Mouse (Mus musculus) ES-E14 (cell line): ENCODE measurements at regions not wholly inside any gene's neighbourhood (a gene's known extent, or its start where the extent isn't known, plus 50 kb on each side); places are given as distances from the start of the nearest gene placed in this dataset.
A peak's percentile ranks its signal among the peaks of the same experiment; 100 is the strongest.

Experiments used
- DNase-seq: peaks from one replicate; pipeline ENCODE4 v3.0.0-alpha.2; 2013; ENCODE audit warnings: low read depth, low spot score
- H3K27ac ChIP-seq: 2 replicates; pipeline ENCODE4 v1.5.1; 2012; ENCODE audit warnings: low read depth, mild to moderate bottlenecking, low read length, moderate library complexity, mixed read lengths; ENCODE audit not compliant: poor library complexity, insufficient read depth, severe bottlenecking
- H3K36me3 ChIP-seq: 2 replicates; pipeline ENCODE4 v1.6.1; 2012; ENCODE audit warnings: mild to moderate bottlenecking, low read length, moderate library complexity, mixed read lengths; ENCODE audit not compliant: control insufficient read depth, poor library complexity, insufficient read depth, severe bottlenecking
- H3K4me1 ChIP-seq, 2 experiments: fragments of 150-350 bp in 1 of 2; sonication (generic) in 1 of 2; 2 replicates each; pipeline ENCODE4 v1.6.1; 2012; ENCODE audit warnings: low read length in 2 of 2, mild to moderate bottlenecking in 1 of 2, mixed read lengths in 1 of 2; ENCODE audit not compliant: control insufficient read depth in 2 of 2, insufficient read depth in 2 of 2, poor library complexity in 1 of 2
- H3K4me3 ChIP-seq, 2 experiments: fragments of 150-350 bp in 1 of 2; sonication (generic) in 1 of 2; 2 replicates each; pipeline ENCODE4 v1.5.1; 2012; ENCODE audit warnings: low read length in 2 of 2, low read depth in 1 of 2, mild to moderate bottlenecking in 1 of 2, mixed read lengths in 1 of 2; ENCODE audit not compliant: insufficient read depth in 1 of 2, poor library complexity in 1 of 2, severe bottlenecking in 1 of 2
- H3K9ac ChIP-seq: 2 replicates; pipeline ENCODE4 v1.6.1; 2012; ENCODE audit warnings: low read depth, mild to moderate bottlenecking, low read length, mixed read lengths; ENCODE audit not compliant: poor library complexity, insufficient read depth, severe bottlenecking
- H3K9me3 ChIP-seq: fragments of 150-350 bp; sonication (generic); 2 replicates; pipeline ENCODE4 v1.6.1; 2012; ENCODE audit warnings: low read depth, mild to moderate bottlenecking, low read length; ENCODE audit not compliant: control insufficient read depth, insufficient read depth
- CHD2 ChIP-seq: IDR thresholded peaks from 2 replicates; pipeline ENCODE4 v1.6.1; 2014; ENCODE audit warnings: mild to moderate bottlenecking, low read depth, low read length, inconsistent platforms
- HCFC1 ChIP-seq: IDR thresholded peaks from 2 replicates; pipeline ENCODE4 v1.6.1; 2012; ENCODE audit warnings: low read length, inconsistent platforms, borderline replicate concordance; ENCODE audit not compliant: insufficient read depth
- MAFK ChIP-seq: IDR thresholded peaks from 2 replicates; pipeline ENCODE4 v1.6.1; 2014; ENCODE audit warnings: mild to moderate bottlenecking, low read depth, low read length, inconsistent platforms; ENCODE audit not compliant: insufficient read depth
- ZC3H11A ChIP-seq: IDR thresholded peaks from 2 replicates; pipeline ENCODE4 v1.6.1; 2012; ENCODE audit warnings: low read depth, mild to moderate bottlenecking, inconsistent platforms, low read length, borderline replicate concordance
- ZNF384 ChIP-seq: IDR thresholded peaks from 2 replicates; pipeline ENCODE4 v1.6.1; 2012; ENCODE audit warnings: low read depth, low read length, inconsistent platforms
- in situ Hi-C, 2 experiments: fragments of 600-800 bp; cut with MboI; formaldehyde crosslinking; loops; one replicate each; pipeline ENCODE4 v1.15.1; 2025; ENCODE audit warnings: low sequenced_read_pairs in 2 of 2, inconsistent platforms in 1 of 2; ENCODE audit not compliant: unreplicated experiment in 2 of 2

- Histone ChIP-seq H3K4me3 (no peak overlapping the region), H3K27ac (no peak overlapping the region), H3K4me1 (no peaks in the 10 kb centered on the region), H3K9ac (no peak overlapping the region), H3K9me3 (no peaks in the 10 kb centered on the region), H3K36me3 (no peaks in the 10 kb centered on the region)
- in situ Hi-C loops = no loop called here
- no peak for DNase-seq
- TF ChIP-seq MAFK = no peak
- TF ChIP-seq ZNF384 = no peak
- no peak for TF ChIP-seq CHD2
- TF ChIP-seq HCFC1 = no peak
- TF ChIP-seq ZC3H11A = no peak
These were observed 314.8 kb downstream of the Cmpk2 start for GRCm38 (mm10) chr12:26783800-26784199.

DNA sequence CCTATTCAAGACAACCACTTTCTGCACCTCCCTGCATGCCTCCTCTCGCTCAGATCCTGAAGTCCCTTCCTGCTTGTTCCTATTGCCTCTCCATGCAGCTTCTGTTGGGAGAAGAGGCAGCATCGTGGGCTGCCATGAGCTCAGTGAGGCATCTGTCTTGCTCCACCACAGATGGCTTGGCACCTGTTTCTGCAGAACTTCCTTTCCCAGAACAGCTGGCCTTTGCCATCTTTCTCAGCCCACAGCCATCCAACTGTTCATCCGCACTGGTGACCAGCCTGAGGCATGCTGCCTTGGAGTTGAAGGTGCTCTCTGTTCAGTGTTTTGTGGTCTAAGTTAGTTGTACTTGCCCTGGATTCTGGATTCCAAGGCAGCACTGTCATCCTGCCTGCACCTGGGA is 312.5 kb downstream of the Cmpk2 start:
- H3K27ac ChIP-seq = no peak overlapping the region
- no peaks in the 10 kb centered on the region for H3K9me3 ChIP-seq
- H3K36me3 ChIP-seq = no peaks in the 10 kb centered on the region
- TF ChIP-seq ZNF384 (no peak), ZC3H11A (no peak), MAFK (no peak), CHD2 (no peak), HCFC1 (no peak)
- no peak overlapping the region for H3K9ac ChIP-seq
- no peak overlapping the region for H3K4me3 ChIP-seq
- no peak for DNase-seq
- no peaks in the 10 kb centered on the region for H3K4me1 ChIP-seq
- in situ Hi-C loops = no loop called here

DNA sequence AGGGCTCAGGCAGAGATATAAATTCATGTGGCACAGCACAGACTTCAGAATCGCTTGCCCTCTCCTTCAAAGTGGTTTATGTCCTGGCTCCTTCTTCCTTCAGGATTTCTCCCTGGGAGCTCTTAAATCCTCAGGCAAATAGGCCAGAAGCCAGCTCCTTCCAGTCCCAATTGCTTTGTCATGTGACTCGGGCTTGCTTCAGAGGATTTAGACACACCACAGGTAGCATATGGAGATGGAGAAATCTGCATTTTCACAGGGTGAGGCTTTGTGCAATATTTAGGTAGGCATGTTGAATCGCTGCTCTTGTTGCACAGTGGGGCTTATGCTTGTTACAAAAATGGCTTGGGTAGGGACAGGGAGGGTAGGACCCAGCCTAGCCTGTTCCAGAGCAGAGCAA is 309.8 kb downstream of the Cmpk2 start:
- no peak overlapping the region for H3K9ac ChIP-seq
- H3K4me3 ChIP-seq = no peak overlapping the region
- TF ChIP-seq CHD2 = no peak
- no peak for TF ChIP-seq HCFC1
- TF ChIP-seq MAFK = no peak
- no peak for TF ChIP-seq ZC3H11A
- TF ChIP-seq ZNF384 = no peak
- in situ Hi-C loops = no loop called here
- no peaks in the 10 kb centered on the region for H3K36me3 ChIP-seq
- no peak overlapping the region for H3K27ac ChIP-seq
- no peaks in the 10 kb centered on the region for H3K9me3 ChIP-seq
- DNase-seq = no peak
- H3K4me1 ChIP-seq = no peaks in the 10 kb centered on the region; a peak in 1 of 4 replicates

DNA sequence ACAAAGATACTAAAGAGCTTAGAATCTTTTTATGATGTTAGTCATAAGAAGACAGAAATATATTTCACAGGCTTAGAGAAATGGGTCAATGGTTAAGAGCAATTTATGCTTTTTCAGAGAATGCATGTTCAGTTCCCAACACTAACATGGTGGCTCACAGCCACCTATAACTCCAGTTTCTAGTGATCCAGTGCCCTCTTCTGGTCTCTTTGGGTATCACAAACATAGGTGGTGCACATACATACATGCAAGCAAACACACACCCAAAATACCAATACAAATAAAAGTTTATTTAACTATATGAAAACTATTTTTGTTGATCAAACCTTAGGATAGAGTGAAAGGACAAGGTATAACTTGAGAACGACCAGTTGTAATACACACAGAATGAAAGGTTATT is 308.0 kb downstream of the Cmpk2 start:
- TF ChIP-seq CHD2 (no peak), ZC3H11A (no peak; the same call in 1 of the 2 replicates), HCFC1 (no peak), ZNF384 (no peak), MAFK (no peak)

GRCm38 (mm10) chr12:26774016-26774415 is 305.0 kb downstream of the Cmpk2 start:
- no peaks in the 10 kb centered on the region for H3K36me3 ChIP-seq
- in situ Hi-C loops = no loop called here
- no peak overlapping the region for H3K27ac ChIP-seq
- no peak for DNase-seq
- no peak overlapping the region for H3K4me3 ChIP-seq
- no peaks in the 10 kb centered on the region for H3K9me3 ChIP-seq
- no peaks in the 10 kb centered on the region; a peak in 1 of 4 replicates for H3K4me1 ChIP-seq
- H3K9ac ChIP-seq = no peak overlapping the region
- TF ChIP-seq CHD2 (no peak), HCFC1 (no peak), ZNF384 (no peak)

More for the DNA sequence above, 308.0 kb downstream of the Cmpk2 start:
- Histone ChIP-seq H3K27ac (no peak overlapping the region), H3K4me3 (no peak overlapping the region), H3K36me3 (no peaks in the 10 kb centered on the region), H3K4me1 (no peaks in the 10 kb centered on the region; a peak in 1 of 4 replicates), H3K9me3 (no peaks in the 10 kb centered on the region), H3K9ac (no peak overlapping the region)
- in situ Hi-C loops = no loop called here
- DNase-seq = peak; percentile 17
